Mouse (Mus musculus) spleen, adult 2 months (tissue): ENCODE results near the gene Cyp8b1.

Experiments
- CTCF ChIP-seq: fragments of 200-500 bp; IDR thresholded peaks from 2 replicates; pipeline ENCODE4 v1.5.1; 2011; ENCODE audit warnings: mild to moderate bottlenecking, inconsistent platforms; ENCODE audit not compliant: insufficient read depth, insufficient read length, insufficient replicate concordance; ENCODE audit errors: extremely low read depth
- POLR2A ChIP-seq: fragments of 200-500 bp; IDR thresholded peaks from 2 replicates; pipeline ENCODE4 v1.6.1; 2011; ENCODE audit warnings: low read depth, low read length, inconsistent platforms

- TF ChIP-seq CTCF (no peak), POLR2A (no peak)
Measured at GRCm38 (mm10) chr9:121934856-121935255, 18.8 kb upstream of the Cyp8b1 start.
